Mouse (Mus musculus) telencephalon, adult 2 months (tissue): ENCODE measurements around the gene Tmem43.

Experiments
- DNase-seq: peaks from one replicate; pipeline ENCODE4 v3.0.0-alpha.2; 2011; ENCODE audit warnings: low read depth, low spot score

The Tmem43 gene

GRCm38 (mm10) chr6:91488496-91489212, 15.2 kb downstream of the Tmem43 start:
- peak; percentile 83 for DNase-seq

DNA sequence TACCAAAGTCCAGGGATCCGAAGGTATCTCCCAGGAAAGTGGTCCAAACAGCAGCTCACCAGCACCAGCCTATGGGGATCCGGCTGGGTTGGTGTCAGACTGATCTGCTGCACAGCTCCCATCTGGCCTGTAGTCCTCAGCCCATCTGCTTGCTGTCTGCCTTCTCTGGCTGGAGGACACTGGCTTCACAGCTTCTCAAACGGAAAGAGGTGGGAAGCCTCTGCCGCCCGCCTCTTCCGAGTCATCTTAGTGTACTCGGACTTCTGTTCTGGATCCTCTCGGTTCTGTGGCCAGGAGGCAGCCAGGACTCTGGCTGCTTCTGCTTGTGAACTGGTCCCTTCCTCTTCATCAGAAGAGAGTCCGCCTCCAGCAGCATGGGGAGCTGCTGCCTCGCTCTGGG, 16.4 kb downstream of the Tmem43 start:
- DNase-seq = no peak

DNA sequence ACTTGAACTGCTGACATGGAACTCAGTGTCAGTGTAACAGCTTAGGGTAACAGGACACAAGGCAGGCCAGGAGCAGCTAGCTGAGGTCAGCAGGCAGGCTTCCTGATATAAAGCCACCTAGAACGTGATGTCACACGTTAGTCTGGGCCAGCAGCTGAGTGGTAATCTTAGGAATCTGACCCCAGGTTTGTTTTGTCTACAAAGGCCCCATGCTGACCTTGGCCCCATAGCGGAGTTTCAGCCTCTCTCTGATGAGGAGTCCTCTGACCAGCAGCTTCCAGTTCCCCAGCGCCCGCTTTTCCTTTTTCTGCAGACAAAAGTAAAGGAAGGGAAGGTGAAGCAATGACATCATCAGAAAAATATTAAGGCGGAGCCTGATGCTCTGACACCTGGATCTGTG, 17.5 kb downstream of the Tmem43 start:
- no peak for DNase-seq

DNA sequence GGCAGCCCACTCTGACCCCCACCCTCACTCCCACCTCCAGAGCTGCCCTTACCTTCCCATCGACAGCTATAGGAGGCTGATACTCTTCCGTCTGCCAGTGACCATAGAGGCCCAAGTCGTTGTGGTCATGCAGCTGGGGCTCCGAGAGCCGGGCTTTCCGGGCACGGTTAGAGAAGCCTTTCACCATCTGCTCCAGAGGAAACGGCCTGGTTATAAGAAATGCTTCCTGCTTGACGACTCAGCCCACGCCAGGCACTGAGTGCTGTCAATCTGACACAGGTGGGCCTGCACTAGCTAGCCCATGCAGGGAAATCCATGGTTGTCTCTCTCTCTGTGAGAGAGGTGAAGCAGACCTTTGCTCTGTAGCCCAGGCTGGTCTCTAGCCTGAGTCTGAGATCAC, 19.6 kb downstream of the Tmem43 start:
- no peak for DNase-seq

DNA sequence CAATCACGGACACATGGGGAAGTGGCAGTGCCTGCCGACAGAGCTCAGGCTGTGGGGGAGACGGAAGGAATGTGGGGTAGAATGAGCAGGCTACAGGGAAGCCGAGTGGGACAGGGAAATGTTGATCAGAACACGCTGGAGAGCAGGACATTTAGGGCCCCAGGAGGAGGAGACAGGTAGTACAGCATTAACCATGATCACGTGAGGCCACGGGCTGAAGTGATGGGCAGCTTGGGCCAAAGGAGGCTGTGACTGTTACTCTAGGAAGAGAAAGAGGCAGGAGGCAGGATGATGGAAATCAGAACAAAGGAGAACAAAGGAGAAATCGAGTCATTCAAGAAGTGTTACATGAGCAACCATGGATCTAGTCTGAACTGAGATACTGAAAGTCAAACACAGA, 21.0 kb downstream of the Tmem43 start:
- DNase-seq = no peak

GRCm38 (mm10) chr6:91503302-91503701, 29.8 kb downstream of the Tmem43 start:
- DNase-seq = no peak

DNA sequence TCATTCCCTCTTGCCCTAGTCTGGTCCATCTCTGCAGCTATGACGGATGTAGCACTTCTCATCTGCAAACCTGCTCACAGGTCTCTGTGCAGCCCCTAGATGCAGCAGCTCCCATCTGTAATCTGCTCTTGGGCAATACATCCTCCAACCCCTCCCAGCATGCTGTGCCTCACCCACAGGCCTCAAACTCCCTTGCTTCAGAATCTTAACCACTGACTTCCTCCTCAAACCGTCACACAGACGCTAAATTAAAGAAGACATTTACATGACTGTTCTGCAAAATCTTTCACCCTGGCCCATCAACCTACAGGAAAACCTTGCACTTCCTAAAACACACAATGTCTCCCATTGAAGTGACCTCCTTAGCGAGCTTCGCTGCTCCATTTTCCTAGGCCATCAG, 32.5 kb downstream of the Tmem43 start:
- no peak for DNase-seq

GRCm38 (mm10) chr6:91508041-91508440, 34.5 kb downstream of the Tmem43 start:
- no peak for DNase-seq

- DNase-seq = no peak
Observed at GRCm38 (mm10) chr6:91509326-91509725, 35.8 kb downstream of the Tmem43 start.

DNA sequence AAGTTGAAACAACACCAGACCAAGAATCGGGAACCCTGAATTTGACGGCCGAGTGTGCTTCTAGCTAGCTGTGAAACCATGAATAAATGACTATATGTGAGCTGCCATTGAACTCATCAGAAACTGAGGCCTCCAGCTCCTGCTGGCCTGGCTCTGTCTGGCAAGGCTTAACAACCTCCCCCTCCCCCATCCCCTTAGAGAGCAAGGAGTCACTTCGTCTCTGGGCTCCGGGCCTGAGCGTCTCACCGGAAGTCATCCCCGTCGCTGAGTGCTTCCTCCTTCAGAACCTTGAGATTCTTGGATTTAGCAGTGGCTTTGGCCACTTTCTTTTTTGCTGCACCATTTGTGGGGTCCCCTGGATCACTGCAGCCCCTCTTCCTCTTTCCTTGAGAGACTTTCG, 36.7 kb downstream of the Tmem43 start:
- no peak for DNase-seq

DNA sequence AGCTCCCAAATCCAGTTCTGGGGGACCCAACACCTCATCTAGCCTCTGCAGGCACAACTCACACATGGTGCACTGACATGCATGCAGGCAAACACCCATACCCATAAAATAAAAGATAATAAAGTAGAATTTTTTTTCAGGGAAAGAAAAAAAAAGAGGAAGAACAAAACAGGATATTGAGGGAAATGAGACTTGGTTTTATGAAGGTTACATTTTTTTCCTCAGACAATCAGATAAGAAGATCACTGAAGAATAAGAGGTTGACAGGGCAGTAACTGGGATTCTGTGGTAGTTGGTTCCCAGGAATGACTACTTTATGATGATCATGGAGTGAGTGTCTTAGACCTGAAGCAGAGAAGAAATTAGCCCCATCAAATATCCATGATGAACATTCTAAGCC, 40.6 kb downstream of the Tmem43 start:
- DNase-seq = no peak

- no peak for DNase-seq
Observed at GRCm38 (mm10) chr6:91514737-91515362, 41.3 kb downstream of the Tmem43 start.

GRCm38 (mm10) chr6:91515545-91516449, 42.3 kb downstream of the Tmem43 start, which contains the start of the genes Xpc and Lsm3:
Gene Xpc (minus strand): TSS chr6:91515888.
Gene Lsm3 (plus strand): TSS chr6:91515928.
- peak; percentile 95 for DNase-seq

DNA sequence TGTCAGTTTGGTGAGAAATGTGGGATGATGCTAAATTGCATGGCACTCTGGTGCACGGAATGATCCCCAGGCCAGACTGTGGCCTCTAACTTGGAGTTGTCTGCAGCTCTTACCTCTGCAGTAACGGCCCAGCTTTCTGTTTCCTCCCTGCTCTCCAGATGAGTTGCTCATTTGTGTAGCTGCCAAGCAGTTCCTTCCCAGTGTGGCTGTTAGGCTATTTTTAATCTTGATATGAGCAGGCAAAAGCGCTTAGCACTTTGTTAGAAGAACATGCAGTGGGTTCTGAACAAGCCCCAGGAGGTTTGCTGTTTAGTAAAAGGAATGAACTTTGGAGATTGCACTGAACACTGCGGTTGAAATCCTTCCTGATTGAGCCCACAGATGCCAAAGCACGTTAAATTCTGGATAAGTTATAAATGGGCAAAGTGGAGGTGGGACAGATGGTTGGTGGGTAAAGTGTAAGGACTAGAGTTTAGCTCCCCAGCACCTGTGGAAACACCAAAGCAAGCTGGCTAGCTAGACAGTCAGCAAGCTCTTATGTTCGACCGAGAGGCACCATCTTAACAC, 45.0 kb downstream of the Tmem43 start:
- peak; percentile 73 for DNase-seq

GRCm38 (mm10) chr6:91522816-91523215, 49.3 kb downstream of the Tmem43 start:
- no peak for DNase-seq

DNA sequence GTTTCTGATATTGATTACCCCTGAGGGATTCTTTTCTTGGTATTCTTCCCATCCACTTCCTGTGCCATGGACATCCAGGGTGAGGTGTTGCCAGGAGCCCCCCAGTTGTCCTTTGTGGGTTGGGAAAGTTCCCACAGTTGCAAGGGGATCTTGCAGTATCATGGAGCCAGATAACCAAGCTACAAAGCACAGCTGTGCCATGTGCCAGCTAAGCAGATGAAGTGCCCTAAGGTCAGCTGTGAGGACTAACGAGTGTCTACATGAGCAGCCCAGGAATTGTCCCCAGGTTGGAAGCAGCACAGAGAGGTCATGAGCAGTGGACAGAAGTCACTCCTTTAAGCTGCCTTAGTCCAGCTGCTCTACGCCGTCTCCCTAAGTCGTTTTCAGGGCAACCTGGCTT, 52.0 kb downstream of the Tmem43 start:
- DNase-seq = no peak

DNA sequence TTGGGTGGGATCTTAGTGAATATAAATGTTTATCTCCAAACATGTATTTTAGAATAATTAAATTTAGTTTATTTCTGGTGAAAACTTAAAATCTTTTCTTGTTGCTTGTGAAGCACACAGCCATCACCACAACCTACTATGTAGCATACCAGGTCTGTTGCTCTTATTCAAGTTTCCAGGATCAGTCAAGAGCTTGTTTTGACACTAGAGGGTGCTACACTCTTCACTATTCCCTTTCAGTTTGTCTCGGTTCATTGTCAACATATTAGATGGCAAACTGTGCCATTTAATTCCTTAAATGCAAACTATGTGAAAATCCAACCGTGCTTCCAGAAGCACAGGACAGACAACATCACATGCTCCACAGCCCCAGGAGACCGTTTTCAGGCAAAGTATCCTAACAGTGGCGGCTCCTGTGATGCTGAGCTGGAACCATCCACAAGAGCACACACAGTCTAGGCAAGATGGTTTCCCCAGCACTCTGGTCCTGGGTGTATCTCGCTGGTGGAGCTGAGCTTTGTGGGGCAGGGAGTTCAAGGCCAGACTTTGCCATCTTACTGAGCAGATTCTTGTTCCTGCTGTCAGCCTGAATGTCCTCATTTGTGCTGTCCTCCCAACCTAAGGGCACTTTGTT, 53.8 kb downstream of the Tmem43 start:
- peak; percentile 47 for DNase-seq

GRCm38 (mm10) chr6:91528265-91528664, 54.8 kb downstream of the Tmem43 start:
- DNase-seq = no peak

- no peak for DNase-seq
Observed at GRCm38 (mm10) chr6:91530673-91531072, 57.2 kb downstream of the Tmem43 start.

DNA sequence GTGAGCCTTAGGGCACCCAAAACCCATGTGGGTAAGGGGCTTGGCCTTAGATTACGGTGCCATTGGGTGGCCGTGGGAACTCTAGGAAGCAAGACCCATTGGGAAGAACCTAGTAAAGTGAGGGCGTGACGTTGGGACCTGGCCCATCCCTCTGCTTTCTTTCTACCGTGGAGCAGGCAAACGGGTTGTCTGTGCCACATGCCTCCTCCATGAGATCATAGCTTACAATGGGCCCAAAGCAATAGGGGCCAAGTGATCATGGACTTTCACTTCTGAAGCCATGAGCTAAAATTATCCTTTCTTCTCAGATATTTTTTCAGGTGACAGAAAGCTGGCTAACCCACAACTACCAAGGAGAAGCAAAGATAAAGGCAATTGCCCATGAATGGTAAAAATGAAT, 57.8 kb downstream of the Tmem43 start:
- no peak for DNase-seq

DNA sequence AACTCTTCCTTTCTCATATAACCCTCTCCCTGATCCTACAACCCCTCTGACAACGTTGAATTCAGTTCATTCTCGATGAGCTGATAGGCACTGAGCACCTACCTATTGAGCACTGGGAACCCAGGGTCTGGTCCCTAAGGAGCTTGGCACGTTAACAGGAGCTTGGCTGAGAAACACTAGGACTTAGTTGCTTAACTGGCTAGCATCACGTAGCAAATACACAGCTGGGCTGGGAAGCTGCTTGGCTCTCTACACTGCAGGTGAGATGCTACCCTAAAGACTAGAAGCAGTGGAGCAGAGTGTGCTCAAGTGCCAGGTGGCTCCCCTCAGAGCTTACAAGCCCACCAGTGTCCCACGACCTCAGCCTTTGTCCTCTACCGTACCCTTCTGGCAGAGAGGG, 59.2 kb downstream of the Tmem43 start:
- DNase-seq = no peak

- no peak for DNase-seq
Observed at GRCm38 (mm10) chr6:91533359-91533758, 59.9 kb downstream of the Tmem43 start.
